Mouse (Mus musculus): ENCODE data around the gene Gm960.

GRCm38 (mm10) chr19:4747631-4748312, 49.3 kb upstream of the Gm960 start:
- no peak for TF ChIP-seq CTCF (IDR thresholded peaks at IDR 0.05; ENCODE audit: low read depth, low read length)
- no peak for TF ChIP-seq GATA1 (IDR thresholded peaks at IDR 0.05; ENCODE audit: borderline replicate concordance, low read length)
- no peak for TF ChIP-seq TAL1 (conservative IDR thresholded peaks at IDR 0.05; ENCODE audit: low read depth, low read length)
